Mouse (Mus musculus): ENCODE measurements around the gene Prl7c1. TPM values are rescaled to one million over a fixed set of nuclear protein-coding genes. Genes with fewer than 3 reads are reported as not detected.

Prl7c1 gene
- polyA plus RNA-seq (2012; rRNA removed; ENCODE audit: low replicate concordance), result not detected in 2 replicates

DNA sequence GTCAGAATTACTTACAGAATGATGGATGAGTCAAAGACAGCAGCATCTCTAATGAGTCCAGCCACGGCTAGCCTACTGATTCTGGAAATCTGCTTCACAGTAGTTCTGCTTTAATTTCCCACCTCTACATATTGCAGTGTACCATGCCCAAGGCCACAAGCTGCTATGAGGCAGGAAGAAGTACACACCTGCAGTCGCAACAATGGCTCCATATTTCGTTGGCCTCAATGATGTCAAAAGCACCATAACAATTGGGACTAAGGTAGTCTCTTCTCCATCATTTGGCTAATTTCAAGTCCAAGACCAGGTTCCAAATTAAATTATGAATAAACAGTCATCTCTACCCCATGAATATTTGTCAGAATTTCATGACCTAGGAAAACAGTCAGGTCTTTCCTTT lies at the start of gene Prl7c1:
Gene Prl7c1 (minus strand): TSS at position 101 of the 400 bp plus-strand sequence.

GRCm38 (mm10) chr13:27801354-27801753 lies 20.8 kb upstream of the Prl7c1 start, which contains the start of gene Prl2a1:
Gene Prl2a1, plus strand, starts transcription at chr13:27801654.

Other genes starting within 250 kb of the Prl7c1 start
- not detected in 2 replicates for gene Prl8a9, start 216.2 kb downstream of the Prl7c1 start, polyA plus RNA-seq (2012; rRNA removed; ENCODE audit: low replicate concordance)
- not detected in 2 replicates for gene Prl8a1, start 198.6 kb downstream of the Prl7c1 start, polyA plus RNA-seq (2012; rRNA removed; ENCODE audit: low replicate concordance)
- gene Prl7b1, start 170.2 kb downstream of the Prl7c1 start, polyA plus RNA-seq (2012; rRNA removed; ENCODE audit: low replicate concordance), result not detected in 2 replicates
- not detected in 2 replicates for gene Prl7a1, start 138.3 kb downstream of the Prl7c1 start, polyA plus RNA-seq (2012; rRNA removed; ENCODE audit: low replicate concordance)
- gene Prl7a2, start 112.8 kb downstream of the Prl7c1 start, polyA plus RNA-seq (2012; rRNA removed; ENCODE audit: low replicate concordance), result not detected in 2 replicates
- not detected in 2 replicates for gene Prl7d1, start 64.1 kb downstream of the Prl7c1 start, polyA plus RNA-seq (2012; rRNA removed; ENCODE audit: low replicate concordance)
- not detected in 2 replicates for gene Prl2a1, start 20.9 kb upstream of the Prl7c1 start, polyA plus RNA-seq (2012; rRNA removed; ENCODE audit: low replicate concordance)
- gene Prl2c1, start 68.5 kb upstream of the Prl7c1 start, polyA plus RNA-seq (2012; rRNA removed; ENCODE audit: low replicate concordance), result not detected in 2 replicates
- not detected in 2 replicates for gene Prl4a1, start 235.4 kb upstream of the Prl7c1 start, polyA plus RNA-seq (2012; rRNA removed; ENCODE audit: low replicate concordance)